Mouse (Mus musculus) 3134 (cell line): ENCODE measurements at regions not wholly inside any gene's neighbourhood (a gene's known extent, or its start where the extent isn't known, plus 50 kb on each side); places are given as distances from the start of the nearest gene placed in this dataset.

Experiments used
- DNase-seq: peaks from one replicate; pipeline ENCODE4 v3.0.0-alpha.2; 2011; ENCODE audit warnings: low spot score; ENCODE audit not compliant: insufficient read length; ENCODE audit errors: extremely low read depth

DNA sequence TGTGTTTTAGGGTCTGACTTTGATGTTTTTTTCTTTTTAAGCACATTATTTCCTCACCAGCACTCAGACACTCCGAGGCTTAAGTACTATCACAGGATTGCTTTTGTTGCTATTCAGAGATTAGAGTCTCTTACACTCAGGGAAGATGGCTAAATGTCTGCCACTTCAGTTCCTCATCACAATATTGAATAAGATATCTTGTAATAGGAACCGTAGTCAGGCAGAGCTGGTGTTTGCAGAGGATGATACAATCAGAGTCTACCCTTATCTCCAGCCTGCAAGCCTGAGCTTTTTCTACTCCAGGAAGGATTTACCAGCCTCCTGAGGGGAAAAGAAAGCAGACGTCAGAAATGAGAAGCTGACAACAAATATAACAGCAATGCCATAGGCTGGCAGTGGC lies 336.3 kb downstream of the Ins1 start:
- no peak for DNase-seq

GRCm38 (mm10) chr19:52565401-52565800 lies 301.3 kb downstream of the Ins1 start:
- peak; percentile 55 for DNase-seq

GRCm38 (mm10) chr19:52534758-52535157 lies 270.7 kb downstream of the Ins1 start:
- DNase-seq = no peak

DNA sequence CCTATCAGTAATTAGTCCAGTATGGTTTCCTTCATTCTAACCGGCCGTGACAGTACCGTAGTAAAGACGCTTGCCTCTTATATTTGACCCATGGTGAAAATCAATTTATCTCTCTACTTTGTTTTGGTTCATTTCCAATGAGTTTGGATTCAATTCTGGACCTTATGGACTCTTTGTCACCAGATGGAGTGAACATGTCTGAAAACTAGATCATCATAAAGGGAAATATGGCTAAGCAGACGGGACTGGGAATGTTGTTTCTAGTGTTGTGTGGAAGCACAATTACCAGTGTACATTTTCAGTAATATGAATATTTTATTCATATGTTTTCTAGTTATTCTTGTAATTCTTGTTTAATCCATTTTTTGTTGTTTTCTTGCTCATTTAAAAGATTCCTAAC lies 261.4 kb downstream of the Ins1 start:
- DNase-seq = no peak

GRCm38 (mm10) chr19:52503331-52503730 lies 239.2 kb downstream of the Ins1 start:
- DNase-seq = no peak
